Mouse (Mus musculus) T-helper 2 cell (primary cell): ENCODE data around the gene Lrrc45.
"Not testable (repeated sequence)": the region's sequence is repeated elsewhere in the genome, so short reads cannot be mapped to it uniquely, and the experiment has no call there.

Experiments used
- in situ Hi-C: fragments of 300-600 bp; cut with MboI, MseI; formaldehyde crosslinking; loops from one replicate; pipeline ENCODE4 v1.15.1; 2025; ENCODE audit warnings: high pct_unique_total_duplicates

Lrrc45 gene

DNA sequence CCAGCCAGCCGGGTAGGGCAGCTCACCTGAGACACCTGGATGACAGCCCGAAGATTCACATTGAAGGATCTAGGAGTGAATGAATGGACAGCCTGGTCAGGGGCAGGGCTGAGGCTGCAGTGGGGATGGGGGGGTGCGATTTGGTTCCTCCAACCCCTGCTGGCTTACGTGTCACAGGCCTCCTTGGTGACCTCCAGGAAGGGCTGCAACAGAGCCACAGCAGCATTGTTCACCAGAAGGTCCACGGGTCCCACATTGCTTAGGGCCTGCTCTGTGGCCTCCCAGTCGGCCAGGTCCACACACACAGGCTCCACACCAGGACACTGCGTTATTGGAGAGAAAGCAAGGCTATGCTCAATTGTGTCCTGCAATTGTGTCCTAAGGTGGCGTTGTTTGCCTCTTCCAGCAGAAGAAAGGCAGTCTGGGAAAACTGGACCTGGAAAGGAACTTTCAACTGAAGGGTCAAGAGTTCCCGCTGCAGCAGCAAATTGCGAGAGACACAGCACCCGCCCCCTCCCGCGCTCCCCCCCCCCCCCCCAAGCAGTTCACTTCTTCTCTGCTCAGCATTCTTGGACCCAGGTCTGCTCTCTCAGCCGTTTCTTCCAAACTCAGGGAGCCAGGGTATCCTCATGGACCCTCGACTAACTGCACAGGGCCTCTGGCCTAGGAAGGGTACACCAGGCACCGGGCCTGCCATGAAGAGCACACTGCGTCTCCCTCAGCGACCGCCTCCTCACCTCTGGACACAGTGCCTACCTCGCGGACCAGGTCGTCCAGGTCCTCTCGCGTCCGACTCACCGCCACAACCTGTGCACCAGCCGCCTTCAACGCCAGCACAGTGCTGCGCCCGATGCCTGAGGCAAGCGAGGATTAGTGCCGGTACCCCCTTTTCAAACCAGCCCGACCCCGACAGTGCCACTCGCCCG lies 12.8 kb downstream of the Lrrc45 start:
- in situ Hi-C loops: loop anchor here (5.0 kb wide), 1 partner anchor 41 kb away; no protein-coding TSS in a partner anchor

DNA sequence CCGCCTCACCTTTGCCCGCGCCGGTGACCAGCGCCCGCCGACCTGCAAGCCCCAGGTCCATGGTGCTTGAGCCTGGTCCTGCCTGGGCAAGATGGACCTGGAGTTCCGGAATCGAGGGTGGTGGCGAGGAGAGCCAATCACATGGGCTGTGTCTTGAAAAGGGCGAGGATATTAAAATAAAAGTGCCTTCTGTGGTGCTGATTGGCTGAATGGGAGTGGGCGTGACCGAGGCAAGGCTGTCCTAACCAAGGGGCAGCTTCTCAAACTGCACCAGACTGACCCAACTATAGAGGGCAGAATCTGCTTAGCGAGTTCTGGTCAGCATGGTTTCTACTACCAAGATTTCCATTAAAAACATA lies 13.4 kb downstream of the Lrrc45 start, which contains the start of gene Dcxr:
TSS of gene Dcxr (minus strand) at position 113 of the 359 bp plus-strand sequence.
- in situ Hi-C loops: loop anchor here (5.0 kb wide), 1 partner anchor 40 kb away; no protein-coding TSS in a partner anchor

DNA sequence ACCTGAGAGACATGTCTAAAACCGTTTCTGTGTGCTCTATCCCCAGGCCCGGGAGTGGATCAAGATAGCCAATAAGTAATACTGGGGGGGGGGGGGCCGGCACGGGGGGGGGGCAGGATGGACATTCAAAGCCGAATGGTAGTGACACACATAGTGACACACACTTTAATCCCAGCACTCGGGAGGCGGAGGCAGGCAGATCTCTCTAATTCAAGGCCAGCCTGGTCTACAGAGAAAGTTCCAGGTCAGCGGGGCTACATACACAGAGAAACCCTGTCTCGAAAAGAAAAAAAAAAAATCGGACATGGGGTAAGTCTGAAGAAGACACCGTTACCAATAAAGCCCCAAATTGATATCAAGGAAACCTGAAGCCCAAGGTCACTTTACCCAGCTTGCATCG lies 13.8 kb downstream of the Lrrc45 start:
- in situ Hi-C loops: loop anchor here (5.0 kb wide), 1 partner anchor 40 kb away; no protein-coding TSS in a partner anchor

DNA sequence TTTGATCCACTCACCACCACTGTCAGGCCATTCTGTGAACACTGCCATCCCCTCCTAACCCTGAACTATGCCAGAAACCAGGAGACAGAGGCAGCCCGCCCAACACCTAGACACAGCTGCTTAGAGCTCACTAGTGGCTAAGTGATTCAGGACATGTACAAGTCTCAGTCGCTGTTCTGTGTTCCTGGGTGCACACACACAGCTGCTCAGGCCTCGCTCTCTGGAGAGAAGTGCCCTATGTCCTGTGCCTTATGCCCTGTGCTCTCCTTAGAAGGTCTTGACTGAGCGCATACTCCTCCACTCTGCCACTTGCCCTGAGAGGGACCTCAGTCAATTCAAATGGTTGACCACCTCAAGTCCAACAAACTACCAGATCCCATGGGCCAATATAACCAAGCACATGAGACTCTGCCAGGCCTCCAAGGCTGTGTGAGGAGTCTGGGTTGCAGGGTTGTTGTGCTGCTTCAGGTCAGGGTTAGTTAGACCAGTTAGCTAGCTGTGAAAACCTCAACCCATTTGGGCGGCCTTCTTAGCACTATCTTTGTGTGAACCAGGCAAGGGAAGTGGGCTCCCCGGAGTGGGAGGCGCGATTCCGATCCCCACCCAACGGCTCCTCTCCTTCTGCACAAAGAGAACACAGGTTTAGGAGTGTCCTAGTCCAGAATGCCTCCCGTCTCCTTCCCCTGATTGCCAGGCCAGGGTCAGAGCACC lies 15.0 kb downstream of the Lrrc45 start:
- in situ Hi-C loops: loop anchor here (5.0 kb wide), 1 partner anchor 39 kb away; no protein-coding TSS in a partner anchor

DNA sequence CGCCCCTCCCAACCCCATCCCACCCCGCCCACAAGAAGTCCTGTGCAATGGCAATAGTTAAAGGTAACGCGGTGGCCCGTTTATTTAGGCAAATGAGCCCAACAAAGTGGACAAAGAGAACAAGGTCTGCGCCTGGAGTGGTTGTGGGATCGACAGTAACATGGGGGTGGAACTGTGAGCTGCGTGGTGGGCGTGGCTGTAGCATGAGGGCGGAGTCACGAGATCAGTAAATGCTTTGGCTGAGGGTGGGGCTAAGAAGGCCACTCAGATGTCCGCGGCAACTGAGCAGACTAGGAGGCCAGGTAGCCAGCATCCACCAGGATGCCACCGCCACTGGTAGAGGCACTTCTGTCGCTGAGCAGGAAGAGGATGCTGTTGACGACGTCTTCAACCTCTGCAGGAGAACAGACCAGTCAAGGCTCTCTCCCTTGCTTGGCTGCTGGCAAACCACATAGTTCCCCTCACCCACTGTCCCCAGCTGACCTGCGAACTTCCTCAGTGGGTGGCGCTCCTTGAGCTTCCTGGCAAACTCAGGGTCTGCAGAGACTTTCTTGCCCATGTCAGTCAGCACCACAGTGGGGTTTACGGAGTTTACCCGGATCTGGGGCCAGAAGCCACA lies 15.8 kb downstream of the Lrrc45 start:
- in situ Hi-C loops: loop anchor here (5.0 kb wide), 1 partner anchor 38 kb away; no protein-coding TSS in a partner anchor

DNA sequence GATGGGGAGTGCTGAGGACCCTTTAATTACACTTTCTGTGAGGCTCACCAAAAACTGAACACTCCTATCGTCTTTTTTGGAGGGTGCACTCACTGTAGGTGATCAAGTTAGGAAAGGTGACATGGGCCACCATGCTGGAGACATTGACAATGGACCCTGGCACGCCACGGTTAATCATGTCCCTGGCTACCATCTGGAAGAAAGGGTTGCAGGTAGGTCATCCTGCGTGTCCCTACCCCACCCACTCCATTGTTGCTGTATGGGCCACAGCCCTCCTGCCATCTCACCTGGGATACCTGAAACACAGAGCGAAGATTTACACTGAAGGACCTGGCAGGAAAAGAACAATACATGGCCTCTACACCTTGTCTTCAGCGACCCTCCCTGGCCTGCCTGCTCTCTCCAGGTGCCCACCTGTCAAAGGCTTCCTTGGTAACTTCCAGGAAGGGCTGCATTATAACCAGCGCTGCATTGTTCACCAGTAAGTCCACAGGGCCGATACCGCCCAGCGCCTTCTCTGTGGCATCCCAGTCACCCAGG lies 16.7 kb downstream of the Lrrc45 start:
- in situ Hi-C loops: no loop called here

DNA sequence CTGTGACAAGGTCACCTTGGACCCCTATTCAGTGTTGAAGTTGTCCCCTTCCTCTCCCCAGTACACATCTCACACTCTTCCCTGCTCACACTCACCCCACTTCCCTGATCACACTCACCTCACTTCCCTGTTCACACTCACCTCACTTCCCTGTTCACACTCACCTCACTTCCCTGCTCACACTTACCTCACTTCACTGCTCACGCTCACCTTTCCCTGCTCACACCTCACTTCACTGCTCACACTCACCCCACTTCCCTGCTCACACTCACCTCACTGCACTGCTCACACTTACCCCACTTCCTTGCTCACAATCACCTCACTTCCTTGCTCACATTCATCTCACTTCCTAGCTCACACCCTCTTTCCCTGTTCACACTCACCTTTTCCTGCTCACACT lies 17.7 kb downstream of the Lrrc45 start:
- in situ Hi-C loops: no loop called here

DNA sequence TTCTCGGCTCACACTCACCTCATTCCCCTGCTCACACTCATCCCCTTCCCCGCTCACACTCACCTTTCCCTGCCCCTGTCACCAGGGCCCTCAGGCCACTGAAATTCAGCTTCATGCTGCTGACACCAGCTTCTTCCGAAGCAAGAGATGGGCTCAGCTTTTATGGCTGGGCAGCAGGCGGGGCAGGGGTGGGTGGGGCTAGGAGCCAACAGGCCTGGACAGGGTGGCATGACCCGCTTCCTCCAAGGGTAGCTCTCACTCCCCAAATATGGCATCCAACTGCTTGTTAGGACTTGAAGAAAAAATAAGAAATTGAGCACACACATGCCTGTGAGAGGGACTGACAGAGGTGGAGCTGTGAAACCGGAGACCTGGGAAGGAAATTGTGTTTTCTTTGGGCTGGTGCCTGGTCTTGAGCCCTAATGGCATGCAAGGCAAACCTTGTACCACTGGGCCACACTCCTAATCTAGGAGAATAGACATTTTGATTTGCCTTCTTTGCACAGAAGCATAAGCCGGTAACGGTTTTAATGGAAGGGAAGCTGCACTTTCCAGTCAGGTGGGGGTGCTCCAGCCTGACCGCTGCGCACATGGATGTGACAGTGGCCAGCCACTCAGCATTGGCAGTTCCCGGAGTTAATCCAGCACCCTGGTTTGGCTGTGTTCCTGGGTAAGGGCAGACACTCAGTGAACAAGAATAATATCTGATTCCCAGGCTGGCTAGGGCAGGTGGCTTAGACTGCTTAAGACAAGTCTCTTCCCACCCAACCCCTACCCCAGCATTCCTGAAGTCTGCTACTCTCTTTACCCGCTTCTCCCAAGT lies 18.3 kb downstream of the Lrrc45 start, which contains the start of gene Cbr2:
TSS of gene Cbr2 (minus strand) at position 257 of the 823 bp plus-strand sequence.
- in situ Hi-C loops: no loop called here

DNA sequence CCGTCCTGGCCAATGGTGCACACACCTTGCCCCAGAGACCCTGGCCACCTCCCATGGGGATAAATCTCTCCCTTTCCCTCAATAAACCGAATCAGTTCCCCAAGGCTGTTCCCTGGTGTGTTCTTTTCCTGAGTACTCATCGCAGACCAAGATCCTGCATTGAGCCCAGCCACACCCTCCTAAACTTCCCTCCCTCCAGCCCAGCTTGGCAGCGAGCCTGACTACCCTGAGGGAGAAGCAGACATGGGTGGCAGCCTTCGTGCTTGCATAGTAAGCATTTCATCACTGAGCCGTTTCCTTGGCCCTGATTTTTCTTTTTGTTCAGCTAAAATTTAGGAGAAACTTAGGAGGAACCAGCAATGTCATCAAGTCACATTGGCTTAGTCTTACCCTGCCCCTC lies 19.8 kb downstream of the Lrrc45 start:
- in situ Hi-C loops: no loop called here

DNA sequence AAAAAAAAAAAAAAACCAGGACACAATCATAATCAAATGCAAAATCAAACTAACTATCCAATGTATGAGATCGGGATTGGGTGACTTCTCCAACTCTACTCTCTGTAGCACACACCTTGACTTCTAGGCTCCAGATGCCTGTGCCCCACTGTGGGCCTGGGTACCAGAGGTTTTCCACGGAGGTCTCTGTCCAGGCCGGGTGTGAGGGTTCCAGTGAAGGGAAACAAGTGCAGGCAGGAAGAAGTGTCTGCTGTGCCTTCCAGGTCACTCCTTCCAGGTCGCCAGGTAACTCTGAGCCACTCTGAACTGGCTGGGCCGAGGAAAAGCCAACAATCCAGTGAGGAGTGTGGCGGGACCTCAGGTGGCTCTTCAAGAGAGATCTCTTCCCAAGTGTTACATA lies 22.7 kb downstream of the Lrrc45 start:
- in situ Hi-C loops: no loop called here

DNA sequence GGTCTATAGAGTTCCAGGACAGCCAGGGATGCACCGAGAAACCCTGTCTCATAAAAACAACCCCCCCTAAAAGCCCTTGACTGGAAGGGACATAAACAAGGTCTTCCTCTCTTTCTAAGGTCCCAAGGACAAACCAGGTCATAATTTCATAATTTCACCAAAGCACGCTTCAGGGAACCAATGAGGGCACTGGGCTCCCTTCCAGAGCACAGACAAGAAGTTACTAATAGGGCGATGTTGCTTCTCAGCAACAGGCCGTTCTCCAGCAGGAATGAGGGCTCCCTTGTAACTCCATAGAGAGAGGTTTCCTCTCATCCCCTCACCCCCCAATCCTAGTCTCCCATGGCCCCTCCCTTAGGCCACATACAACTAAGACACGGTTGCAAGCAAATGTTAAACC lies 27.3 kb downstream of the Lrrc45 start:
- in situ Hi-C loops: no loop called here

DNA sequence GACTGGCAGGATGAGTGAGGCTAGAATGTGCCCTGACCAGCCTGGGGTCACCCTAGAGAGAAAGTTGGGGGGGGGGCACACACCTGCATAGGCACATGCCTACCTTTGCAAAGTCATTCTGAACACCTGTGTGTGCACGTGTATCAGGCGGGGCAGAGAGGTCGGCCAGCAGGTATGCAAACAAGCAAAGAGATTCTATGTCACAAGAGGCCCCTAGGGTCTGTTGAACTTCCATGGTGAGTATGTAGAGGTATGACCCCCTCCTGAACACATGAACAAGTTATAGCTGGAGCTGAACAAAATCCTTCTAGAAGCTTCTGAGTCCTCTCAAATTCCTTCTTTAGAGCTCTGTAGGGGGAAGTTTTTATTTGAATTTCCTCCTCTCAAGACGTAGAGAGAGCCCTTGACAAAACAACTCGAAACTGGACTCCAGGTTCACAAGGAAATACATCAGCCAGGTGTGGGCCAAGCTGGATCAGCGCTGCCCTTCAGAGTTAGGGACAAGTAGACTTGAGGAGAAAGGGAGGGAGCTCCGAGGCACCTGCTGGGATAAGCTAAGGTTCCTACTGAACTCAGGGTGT lies 30.5 kb downstream of the Lrrc45 start:
- in situ Hi-C loops: no loop called here

DNA sequence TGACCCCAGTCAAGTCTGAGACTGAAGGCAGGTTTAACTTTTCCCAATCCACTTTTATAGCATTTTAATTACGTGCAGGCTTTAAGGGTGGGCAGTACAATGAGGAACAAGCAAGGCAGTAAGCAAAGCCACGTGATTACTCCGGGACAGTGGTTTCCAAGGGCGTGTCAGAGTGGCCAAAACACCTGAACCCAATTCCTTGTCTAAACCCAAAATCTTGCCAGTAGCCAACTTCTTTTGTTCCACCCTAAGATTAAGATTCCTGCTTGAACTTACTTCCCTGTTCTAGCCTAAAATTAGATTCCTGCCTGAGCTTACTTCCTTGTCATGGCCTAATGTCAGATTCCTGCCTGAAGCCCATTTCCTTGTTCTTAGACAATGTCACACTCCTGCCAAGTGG lies 34.2 kb downstream of the Lrrc45 start:
- in situ Hi-C loops: no loop called here

DNA sequence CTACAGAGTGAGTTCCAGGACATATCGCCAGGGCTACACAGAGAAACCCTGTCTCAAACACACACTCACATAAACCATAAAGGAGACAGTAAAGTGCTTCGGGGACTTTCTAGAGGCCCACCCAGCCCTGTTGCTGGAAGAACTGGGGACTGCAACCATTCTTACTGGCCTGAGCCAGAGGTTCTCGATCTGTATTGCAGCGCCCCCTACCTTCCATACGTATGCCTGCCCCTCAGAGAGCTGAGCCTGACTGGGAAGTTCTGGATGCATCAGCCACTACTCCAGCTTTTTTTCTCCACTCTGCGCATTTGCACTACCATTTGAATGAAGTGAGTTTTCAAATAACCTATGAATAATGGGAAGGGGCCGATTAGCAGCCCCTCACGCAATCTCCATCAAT lies 35.7 kb downstream of the Lrrc45 start:
- in situ Hi-C loops: no loop called here

DNA sequence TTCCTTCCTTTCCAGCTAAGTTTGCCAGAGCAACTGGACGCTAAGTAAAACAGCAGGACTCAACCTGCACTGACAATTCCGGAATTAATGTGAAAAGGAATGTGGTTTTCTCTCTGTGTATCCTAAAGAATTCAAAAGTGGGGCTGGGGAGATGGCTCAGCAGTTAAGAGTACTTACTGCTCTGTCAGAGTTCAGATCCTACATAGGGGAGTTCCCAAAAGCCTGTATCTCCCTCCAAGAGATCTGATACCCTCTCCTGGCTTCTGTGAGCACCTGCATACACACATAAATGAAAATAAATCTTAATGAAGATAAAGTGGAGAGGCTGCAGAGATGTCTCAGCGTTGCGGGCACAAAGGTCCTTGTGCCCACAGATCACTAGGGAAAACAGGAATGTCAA lies 37.9 kb downstream of the Lrrc45 start:
- in situ Hi-C loops: no loop called here

DNA sequence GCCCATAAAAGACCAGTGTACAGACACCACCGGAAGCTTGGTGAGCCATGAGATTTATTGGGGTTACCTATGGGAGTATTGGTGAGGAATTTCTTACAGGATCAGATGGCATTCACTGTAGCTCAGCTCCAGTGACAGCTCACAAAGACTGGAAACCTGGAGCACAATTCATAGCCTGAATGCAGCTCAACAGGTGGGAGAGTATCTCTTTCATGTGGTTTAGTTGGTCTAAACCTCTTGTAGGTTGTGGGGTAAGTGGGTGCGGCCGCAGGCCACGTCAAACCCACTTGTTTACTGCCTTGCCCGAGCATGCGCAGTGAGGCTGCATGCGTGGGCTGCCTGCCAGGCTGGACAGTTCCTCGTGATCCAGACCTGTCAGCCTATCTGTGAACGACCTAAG lies 46.5 kb downstream of the Lrrc45 start:
- in situ Hi-C loops: no loop called here

DNA sequence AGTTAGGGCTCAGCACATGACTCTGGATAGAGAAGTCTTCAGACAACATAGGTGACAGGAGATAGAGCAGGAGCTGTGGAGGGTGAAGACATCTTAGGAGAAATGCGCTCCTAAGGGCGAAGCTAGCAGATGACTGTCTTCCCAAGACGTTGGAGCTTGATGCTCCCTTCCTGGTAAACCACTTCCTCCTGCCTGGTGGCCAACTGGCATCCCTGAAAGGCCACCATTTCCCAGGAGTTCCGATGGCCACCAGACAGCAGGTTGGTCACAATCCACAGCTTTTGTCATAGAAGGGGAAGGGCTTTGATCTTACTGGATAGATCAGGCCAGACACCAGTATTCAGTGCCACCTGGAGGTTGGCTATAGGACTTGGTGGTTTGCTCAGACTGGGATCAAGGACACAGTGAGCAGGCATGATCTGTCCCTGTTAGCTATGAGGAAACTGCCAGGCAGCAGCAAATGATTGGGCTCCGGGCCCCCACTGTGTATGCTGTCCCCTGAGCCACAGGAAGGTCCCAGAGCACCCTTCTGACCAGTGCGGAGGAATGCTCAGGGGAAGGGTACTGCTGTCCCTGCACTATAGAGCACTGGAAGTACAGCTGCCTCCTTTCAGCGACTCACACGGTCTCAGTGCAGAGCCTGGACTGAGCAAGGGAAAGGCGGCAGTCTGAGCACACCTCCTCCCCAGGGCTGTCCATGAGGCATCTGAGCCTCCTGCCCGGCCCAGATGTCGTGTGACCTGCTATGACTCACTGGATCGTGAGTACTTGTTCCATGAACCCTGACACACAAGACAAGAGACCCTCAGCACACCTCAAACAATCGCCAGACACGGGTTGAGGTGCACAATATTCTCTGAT lies 48.3 kb downstream of the Lrrc45 start:
- in situ Hi-C loops: no loop called here

DNA sequence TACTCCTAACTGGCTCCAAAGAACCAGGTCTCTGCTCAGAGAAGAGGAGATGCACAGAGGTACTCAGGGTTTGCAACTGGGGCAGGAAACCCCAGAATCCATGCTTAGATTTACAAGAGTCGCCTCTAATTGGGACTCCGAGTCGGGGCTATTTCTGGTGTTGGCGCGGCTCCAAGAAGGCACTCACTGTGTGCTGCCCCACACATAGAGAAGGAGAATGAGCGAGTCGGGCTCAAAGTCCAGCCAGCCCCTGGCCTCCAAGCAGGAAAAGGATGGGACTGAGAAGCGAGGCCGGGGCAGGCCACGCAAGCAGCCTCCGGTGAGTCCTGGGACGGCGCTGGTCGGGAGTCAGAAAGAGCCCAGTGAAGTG lies 48.9 kb downstream of the Lrrc45 start, which contains the start of gene Hmga1b:
TSS of gene Hmga1b (plus strand) at position 123 of the 370 bp plus-strand sequence.
- in situ Hi-C loops: not testable (repeated sequence)
